ENCODE assay signal across 7 mouse cellular contexts in the genomic region with DNA sequence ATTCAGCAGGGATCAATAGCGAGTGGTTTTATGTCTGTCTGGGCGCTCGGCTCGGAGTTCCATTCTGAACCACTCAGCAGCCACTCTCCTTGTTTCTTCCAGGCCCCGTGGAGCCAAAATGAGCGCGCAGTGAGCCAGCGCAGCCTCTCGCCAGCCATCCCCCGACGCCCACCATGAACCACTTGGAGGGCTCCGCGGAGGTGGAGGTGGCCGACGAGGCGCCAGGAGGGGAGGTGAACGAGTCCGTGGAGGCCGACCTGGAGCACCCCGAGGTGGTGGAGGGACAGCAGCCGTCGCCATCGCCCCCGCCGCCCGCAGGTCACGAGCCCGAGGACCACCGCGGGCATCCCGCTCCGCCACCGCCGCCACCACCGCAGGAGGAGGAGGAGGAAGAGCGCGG.
DNase-seq lines count a peak whose midpoint lies in the region; ATAC-seq lines count a peak whose summit lies in the region.

No protein-coding gene starts in this region.

- peak overlapping the region; percentile 49 for H3K4me3 ChIP-seq in forebrain, embryonic 10.5 days
- peak overlapping the region; percentile 50 for H3K4me3 ChIP-seq in intestine, embryonic 16.5 days (ENCODE audit: low read length)

- H3K27ac ChIP-seq in forebrain, embryonic 10.5 days, result peak overlapping the region; percentile 56; the same call in 1 of the 2 replicates
- no peak overlapping the region for H3K27ac ChIP-seq in intestine, embryonic 16.5 days (ENCODE audit: low read length)

- H3K9ac ChIP-seq in intestine, embryonic 16.5 days (ENCODE audit: low read depth, low read length), result no peak overlapping the region

- WGBS in forebrain, embryonic 10.5 days, result 32% methylated on average over 37 of the region's 37 CpGs
- WGBS in intestine, embryonic 16.5 days, result 27% methylated on average over 34 of the region's 37 CpGs

- H3K4me2 ChIP-seq in intestine, embryonic 16.5 days (ENCODE audit: low read depth, low read length), result peak overlapping the region; percentile 79

- no peaks in the 10 kb centered on the region for H3K36me3 ChIP-seq in forebrain, embryonic 10.5 days (replicated peaks)
- H3K36me3 ChIP-seq in intestine, embryonic 16.5 days (ENCODE audit: control insufficient read depth, insufficient read depth, low read length), result no peaks in the 10 kb centered on the region

- intact Hi-C loops in left cerebral cortex, postnatal 10 days (cut with DNase I), result no loop called here

- peaks cover 12% of the 10 kb centered on the region for H3K9me3 ChIP-seq in forebrain, embryonic 10.5 days
- H3K9me3 ChIP-seq in intestine, embryonic 16.5 days (ENCODE audit: control insufficient read depth, low read length), result no peaks in the 10 kb centered on the region

- H3K27me3 ChIP-seq in forebrain, embryonic 10.5 days (ENCODE audit: poor library complexity, severe bottlenecking), result peaks cover 82% of the 10 kb centered on the region
- H3K27me3 ChIP-seq in intestine, embryonic 16.5 days (replicated peaks; ENCODE audit: control insufficient read depth, insufficient read depth, low read length), result peaks cover 19% of the 10 kb centered on the region

- peak; percentile 41 to 46 for DNase-seq in left cerebral cortex, adult 18-20 months (ENCODE audit: low spot score in 2 of 2)
- DNase-seq in left cerebral cortex, postnatal 10 days (ENCODE audit: extremely low spot score in 1 of 2, low spot score in 2 of 2), result no peak
- peak; percentile 19 for DNase-seq in forebrain, embryonic 10.5 days (ENCODE audit: extremely low spot score, low spot score)
- DNase-seq in right cerebral cortex, postnatal 4 days, result peak; percentile 34
- DNase-seq in adipocyte (ENCODE audit: low spot score), result no peak
- DNase-seq in thymus, adult 18-20 months, result no peak

- peaks cover 16% of the 10 kb centered on the region for H3K4me1 ChIP-seq in forebrain, embryonic 10.5 days
- peaks cover 7% of the 10 kb centered on the region; the same call in 1 of the 2 replicates for H3K4me1 ChIP-seq in intestine, embryonic 16.5 days (ENCODE audit: control insufficient read depth, insufficient read depth, low read length)

- ATAC-seq in intestine, embryonic 16.5 days, result 0 out of 2 replicates have a peak, but pooled peaks have one; percentile 8

Comparison
In these comparisons a context has a peak if more than half of its experiments do, and no peak if none do; other contexts are left out.
1. DNase-seq: peak in left cerebral cortex, adult 18-20 months (2 of 2), forebrain, embryonic 10.5 days (single experiment) and right cerebral cortex, postnatal 4 days (single experiment); none in left cerebral cortex, postnatal 10 days (0 of 2), adipocyte (single experiment) and thymus, adult 18-20 months (0 of 2).